Mouse (Mus musculus) naive thymus-derived CD4-positive, alpha-beta T cell, adult 2 months (primary cell): ENCODE results near the gene Phf13.

Experiments
- DNase-seq: peaks from one replicate; pipeline ENCODE4 v3.0.0-alpha.2; 2011; ENCODE audit warnings: low read depth

The Phf13 gene

GRCm38 (mm10) chr4:152012109-152012508 is 16.1 kb upstream of the Phf13 start:
- DNase-seq: no peak

DNA sequence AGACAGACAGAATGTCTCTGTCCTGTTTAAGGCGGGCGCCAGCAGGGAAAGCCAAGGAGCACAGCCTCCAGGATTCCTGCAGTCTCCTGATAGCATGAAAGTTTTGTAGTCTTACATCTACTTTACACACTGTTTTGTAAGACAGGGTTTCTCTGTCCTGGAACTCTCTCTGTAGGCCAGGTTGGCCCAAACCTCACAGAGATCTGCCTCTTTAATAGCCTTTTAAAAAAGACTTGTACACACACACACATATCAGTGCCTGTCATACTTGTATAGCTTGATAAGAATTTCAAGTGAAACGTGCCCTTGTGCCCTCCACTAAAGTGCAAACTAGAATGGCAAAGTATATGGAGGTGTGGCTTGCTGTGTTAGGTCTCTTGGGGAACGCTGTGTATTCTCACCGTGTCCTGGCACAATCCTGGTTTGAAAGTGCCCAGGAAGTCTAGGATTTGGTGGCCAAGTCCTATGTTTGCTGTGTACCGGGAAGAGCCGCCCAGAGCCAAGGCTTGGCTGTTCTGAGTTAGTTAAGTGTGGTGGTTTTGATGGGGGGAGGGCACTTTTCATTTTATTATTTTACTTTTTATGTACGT is 15.2 kb upstream of the Phf13 start:
- DNase-seq: no peak

DNA sequence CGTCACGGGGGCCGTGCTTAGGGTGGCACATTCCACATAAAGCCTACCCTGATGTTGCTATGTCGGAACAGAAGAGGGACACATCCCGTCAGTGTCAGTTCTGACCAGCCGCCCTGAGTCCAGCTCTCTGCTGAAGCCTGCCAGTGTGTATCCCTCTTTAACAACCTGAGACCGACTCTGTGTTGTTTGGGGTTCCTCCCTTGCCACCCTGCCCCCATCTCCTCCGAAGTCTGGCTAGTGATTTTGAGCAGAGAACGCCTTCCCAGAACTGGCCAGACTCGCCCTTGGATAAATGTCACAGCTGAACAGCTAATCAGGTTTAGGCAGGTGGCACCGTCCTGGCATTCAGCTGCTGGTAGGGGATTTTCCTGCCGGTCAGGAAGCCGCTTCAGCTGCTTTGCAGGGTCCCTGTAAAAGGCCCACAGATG is 14.7 kb upstream of the Phf13 start:
- DNase-seq: no peak

GRCm38 (mm10) chr4:152010091-152010706 is 14.1 kb upstream of the Phf13 start:
- DNase-seq: peak; percentile 44

DNA sequence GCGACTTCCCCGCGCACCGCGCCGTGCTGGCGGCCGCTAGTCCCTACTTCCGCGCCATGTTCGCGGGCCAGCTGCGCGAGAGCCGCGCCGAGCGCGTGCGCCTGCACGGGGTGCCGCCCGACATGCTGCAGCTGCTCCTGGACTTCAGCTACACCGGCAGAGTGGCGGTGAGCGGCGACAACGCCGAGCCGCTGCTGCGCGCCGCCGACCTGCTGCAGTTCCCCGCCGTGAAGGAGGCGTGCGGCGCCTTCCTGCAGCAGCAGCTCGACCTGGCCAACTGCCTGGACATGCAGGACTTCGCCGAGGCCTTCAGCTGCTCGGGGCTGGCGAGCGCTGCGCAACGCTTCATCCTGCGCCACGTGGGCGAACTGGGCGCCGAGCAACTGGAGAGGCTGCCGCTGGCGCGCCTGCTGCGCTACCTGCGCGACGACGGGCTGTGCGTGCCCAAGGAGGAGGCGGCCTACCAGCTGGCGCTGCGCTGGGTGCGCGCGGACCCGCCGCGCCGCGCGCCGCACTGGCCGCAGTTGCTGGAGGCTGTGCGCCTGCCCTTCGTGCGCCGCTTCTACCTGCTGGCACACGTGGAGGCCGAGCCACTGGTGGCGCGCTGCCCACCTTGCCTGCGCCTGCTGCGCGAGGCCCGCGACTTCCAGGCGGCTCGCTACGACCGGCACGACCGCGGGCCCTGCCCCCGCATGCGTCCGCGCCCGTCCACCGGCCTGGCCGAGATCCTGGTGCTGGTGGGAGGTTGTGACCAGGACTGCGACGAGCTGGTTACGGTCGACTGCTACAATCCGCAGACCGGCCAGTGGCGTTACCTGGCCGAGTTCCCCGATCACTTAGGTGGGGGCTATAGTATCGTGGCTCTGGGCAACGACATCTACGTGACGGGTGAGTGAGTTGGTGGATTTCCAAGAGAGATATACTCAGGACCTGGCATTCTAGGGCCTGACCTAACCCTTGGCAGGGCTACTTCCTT is 13.3 kb upstream of the Phf13 start:
- peak; percentile 75 for DNase-seq

DNA sequence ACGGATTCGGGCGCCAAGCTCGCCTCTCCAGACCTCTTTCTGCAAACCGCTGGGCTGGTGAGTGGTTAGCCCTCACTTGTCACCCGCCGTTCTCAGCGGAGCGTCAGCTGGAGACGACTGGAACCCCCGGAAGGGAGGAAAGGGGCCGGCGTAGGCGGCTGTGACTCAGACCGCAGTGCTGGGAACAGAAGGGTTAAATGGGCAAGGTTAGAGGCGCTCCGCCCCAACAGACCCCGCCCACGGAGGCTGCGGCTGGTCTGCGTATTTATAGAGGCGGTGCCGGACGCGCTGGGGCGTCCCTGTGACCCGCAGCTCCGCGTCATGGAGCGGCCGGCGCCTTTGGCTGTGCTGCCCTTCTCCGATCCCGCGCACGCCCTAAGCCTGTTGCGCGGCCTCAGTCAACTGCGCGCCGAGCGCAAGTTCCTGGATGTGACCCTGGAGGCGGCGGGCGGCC is 12.6 kb upstream of the Phf13 start, which contains the start of gene Klhl21:
Gene Klhl21 (plus strand): TSS at position 182 of the 454 bp plus-strand sequence.
- DNase-seq: peak; percentile 96

GRCm38 (mm10) chr4:152008148-152008500 is 12.1 kb upstream of the Phf13 start:
- no peak for DNase-seq

DNA sequence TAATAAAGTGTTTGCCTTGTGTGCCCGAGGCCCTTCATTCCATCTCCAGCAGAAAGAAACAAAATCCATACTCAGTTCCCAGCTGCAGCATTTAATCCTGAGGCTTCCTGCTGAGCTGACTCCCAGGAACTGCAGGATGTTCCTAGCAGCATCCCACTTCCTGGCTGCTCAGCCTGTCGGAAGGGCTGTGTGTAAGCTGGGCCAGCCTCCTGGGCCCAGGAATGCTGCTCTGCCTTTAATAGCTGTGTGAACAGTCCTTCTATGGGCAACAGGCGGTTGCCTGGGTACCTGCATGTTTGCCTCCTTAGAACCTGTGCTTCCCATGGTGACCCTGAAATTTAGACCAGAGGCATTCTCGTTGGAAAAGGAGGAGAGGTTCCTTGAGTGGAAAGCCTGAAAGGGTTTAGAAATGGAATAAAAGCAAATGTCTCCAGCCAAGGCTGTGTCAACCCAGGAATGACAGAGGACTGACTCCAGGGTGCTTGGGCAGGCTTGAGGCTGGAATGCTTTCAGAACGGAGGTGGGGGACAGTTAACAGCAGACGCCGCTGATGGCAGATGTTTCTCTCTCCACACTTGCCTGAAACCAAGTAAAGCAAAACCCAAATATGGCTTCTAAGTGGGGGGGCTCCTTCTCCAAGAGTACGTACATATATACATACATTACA is 11.6 kb upstream of the Phf13 start:
- no peak for DNase-seq

DNA sequence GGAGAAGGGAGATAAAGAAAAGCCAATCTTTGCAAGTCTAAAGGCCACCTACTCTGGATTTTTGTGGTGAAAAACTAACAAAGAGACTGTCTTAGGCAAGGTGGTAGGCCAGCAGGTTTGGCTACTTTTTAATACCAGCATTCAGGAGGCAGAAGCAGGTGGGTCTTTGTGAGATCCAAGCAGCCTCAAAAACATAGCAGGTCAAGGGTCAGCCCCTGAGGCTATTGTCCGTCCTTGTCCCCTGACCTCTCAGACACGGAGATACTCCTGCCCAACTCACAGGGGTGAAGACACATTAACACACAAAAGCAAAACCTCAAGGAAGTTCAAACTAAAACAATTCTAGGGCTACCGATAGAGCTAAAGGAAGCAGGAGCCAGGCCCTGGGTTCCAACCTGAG is 10.8 kb upstream of the Phf13 start:
- no peak for DNase-seq

- DNase-seq: peak; percentile 43
These were observed 10.1 kb upstream of the Phf13 start for GRCm38 (mm10) chr4:152006137-152006536.

DNA sequence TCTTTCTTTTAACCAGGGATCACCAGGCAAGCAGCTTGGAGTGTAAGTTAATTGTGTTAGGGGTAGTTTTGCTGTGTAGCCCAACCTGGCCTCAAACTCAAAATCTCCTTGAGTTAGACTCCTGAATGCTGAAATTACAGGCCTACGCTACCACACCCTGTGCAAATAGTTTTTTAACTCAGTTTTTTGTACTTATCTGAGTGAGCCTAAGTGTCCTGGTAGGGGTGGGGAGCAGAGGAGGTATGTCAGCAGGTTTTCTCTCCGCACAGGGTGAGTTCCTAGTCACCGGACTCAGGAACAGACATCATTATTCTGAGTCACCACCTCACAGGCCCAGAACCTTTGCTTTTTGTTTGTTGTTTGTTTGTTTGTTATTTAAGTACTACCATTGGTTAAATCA is 6.0 kb upstream of the Phf13 start:
- DNase-seq: no peak

- no peak for DNase-seq
These were observed 5.3 kb upstream of the Phf13 start for GRCm38 (mm10) chr4:152001335-152001734.

GRCm38 (mm10) chr4:152000906-152001305 is 4.8 kb upstream of the Phf13 start:
- DNase-seq: no peak

DNA sequence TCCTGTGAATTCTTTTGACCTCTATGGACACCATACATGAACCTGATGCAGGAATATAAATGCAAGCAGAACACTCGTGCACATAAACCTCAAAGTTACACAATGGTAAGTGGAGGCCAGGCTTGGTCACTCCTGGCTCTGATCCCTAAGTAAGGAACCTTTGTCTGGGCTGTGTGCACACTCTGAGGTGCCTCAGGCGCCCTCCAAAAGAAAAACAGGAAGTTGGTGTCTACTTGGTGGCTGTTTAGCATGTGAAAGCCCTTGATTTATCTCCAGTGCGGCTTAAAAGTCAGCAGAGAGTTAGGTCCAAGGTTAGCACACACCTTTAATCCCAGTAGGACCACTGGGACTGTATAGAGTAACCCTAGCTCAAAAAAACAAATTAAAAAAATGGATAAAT is 3.4 kb upstream of the Phf13 start:
- DNase-seq: peak; percentile 47

DNA sequence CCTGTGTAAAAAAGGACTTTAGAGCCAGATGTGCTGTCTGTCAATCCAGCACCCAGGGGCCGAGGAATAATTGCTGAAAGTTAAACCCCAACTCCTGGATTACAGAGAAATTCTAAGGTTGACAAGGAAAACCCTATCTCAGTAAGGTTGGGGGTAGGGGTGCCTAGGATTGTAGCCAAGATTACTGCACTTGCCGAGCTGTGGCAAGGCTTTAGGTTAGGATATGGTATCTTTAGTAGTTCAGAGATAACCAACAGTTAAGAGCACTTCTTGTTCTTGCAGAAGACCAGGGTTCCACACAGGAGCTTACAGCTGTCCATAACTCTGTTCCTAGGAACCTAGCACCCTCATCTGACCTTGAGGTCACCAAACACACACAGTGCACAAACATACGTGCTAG is 1.6 kb upstream of the Phf13 start:
- DNase-seq: no peak

DNA sequence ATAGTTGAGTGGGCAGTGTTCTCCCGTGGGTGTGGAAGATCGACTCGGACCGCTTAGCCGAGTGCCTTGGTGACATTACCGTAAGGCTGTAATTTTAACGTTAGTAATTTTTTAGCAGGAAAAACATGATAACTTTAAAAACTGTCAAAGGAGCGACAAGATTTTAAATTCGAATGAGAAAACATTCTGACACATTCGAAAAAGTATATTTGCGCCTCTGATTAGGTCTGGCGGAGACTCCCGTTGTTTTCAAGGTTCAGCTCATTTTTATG is 829 bp upstream of the Phf13 start:
- no peak for DNase-seq

DNA sequence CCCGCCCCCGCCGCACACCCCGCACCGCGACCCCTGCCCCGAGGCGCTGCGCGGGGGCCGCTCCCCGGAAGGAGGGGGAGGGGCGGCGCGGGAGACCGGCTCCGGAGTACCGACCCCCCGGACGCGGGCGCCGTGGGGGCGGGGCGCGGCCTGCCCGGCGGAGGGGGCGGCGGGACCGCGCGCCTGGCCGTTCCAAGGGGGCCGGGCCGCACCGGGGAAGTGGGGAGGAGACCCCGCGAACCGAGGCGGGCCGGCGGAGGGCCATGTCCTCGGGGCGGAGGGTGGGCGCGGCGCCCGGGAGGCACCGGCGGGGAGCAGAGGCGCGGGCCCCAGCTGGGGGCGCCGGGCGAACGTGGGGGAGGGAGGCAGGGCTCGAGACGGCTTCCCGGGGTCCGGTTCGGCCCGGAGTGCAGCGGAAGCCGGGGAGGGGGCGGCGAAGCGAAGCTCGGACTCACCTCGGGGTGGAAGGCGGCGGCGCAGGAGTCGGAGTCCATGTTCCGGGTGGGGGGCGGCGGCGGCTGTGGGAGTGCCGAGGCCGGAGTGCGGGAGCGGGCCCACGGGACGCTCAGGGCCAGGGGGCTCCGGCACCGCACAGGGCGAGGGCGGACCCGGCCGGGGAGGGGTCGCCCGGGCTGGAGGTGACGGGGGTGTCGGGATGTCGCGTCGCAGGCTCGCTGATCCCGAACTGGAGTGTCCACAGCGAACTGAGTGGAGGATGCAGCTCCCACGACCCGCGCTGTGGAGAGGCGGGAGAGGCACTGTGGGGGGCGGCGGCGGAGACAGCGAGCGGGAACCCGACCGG is 486 bp downstream of the Phf13 start:
- peak; percentile 38 for DNase-seq

- peak; percentile 46 for DNase-seq
These were observed 1.6 kb downstream of the Phf13 start for GRCm38 (mm10) chr4:151994228-151995171.

GRCm38 (mm10) chr4:151993035-151993434 is 3.0 kb downstream of the Phf13 start:
- no peak for DNase-seq

DNA sequence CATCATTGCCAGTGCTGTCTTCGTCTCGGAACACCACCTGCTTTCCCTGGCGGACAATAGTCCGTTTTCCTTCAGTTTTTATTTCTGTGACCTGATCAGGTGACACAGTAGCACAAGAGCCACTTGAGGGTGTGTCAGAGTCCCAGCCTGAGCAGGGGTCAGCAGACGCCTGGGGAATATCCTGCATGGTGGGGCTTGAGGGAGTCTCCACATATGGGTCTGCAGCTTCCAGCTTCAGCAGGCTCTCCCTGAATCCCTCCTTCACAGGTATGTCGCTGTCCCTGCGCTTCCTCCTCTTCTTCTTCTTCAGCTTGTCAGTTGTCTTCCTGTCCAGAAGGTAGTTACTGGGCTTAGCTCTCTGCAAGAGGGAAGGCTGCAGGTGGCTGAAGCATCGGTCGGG is 4.0 kb downstream of the Phf13 start:
- DNase-seq: no peak

- no peak for DNase-seq
These were observed 7.0 kb downstream of the Phf13 start for GRCm38 (mm10) chr4:151989110-151989488.
